Mouse (Mus musculus): Measurements from ENCODE around the gene Tmtc2. TPM values are rescaled to one million over a fixed set of nuclear protein-coding genes. Genes with fewer than 3 reads are reported as not detected.
A peak's percentile ranks its signal among the peaks of the same experiment; 100 is the strongest.
"Not testable (repeated sequence)": the region's sequence is repeated elsewhere in the genome, so short reads cannot be mapped to it uniquely, and the experiment has no call there.

The Tmtc2 gene
- total RNA-seq, 2 experiments from 2014 or later = 5.2 to 6.3 TPM

GRCm38 (mm10) chr10:105330327-105330726, 243.9 kb downstream of the Tmtc2 start:
- intact Hi-C loops (cut with DNase I) = no loop called here
- no peak for DNase-seq

GRCm38 (mm10) chr10:105323646-105324192, 250.5 kb downstream of the Tmtc2 start:
- no peak for DNase-seq
- intact Hi-C loops (cut with DNase I) = no loop called here

GRCm38 (mm10) chr10:105319299-105320057, 254.8 kb downstream of the Tmtc2 start:
- no peak for DNase-seq
- intact Hi-C loops (cut with DNase I) = no loop called here

- intact Hi-C loops (cut with DNase I) = no loop called here
- no peak for DNase-seq
Observed at GRCm38 (mm10) chr10:105318869-105319268, 255.4 kb downstream of the Tmtc2 start.

GRCm38 (mm10) chr10:105312986-105313385, 261.3 kb downstream of the Tmtc2 start:
- intact Hi-C loops (cut with DNase I) = no loop called here
- no peak for DNase-seq

- intact Hi-C loops (cut with DNase I) = no loop called here
- DNase-seq = no peak
Observed at GRCm38 (mm10) chr10:105297560-105297959, 276.7 kb downstream of the Tmtc2 start.

GRCm38 (mm10) chr10:105292961-105293360, 281.3 kb downstream of the Tmtc2 start:
- intact Hi-C loops (cut with DNase I) = no loop called here
- no peak for DNase-seq

- intact Hi-C loops (cut with DNase I) = no loop called here
- DNase-seq = no peak
Observed at GRCm38 (mm10) chr10:105288472-105288871, 285.8 kb downstream of the Tmtc2 start.

GRCm38 (mm10) chr10:105287575-105287974, 286.7 kb downstream of the Tmtc2 start:
- DNase-seq = no peak
- intact Hi-C loops (cut with DNase I) = no loop called here

GRCm38 (mm10) chr10:105287064-105287463, 287.2 kb downstream of the Tmtc2 start:
- no peak for DNase-seq

GRCm38 (mm10) chr10:105286221-105286620, 288.0 kb downstream of the Tmtc2 start:
- DNase-seq = no peak
- intact Hi-C loops (cut with DNase I) = no loop called here

More at GRCm38 (mm10) chr10:105287064-105287463, 287.2 kb downstream of the Tmtc2 start:
- intact Hi-C loops (cut with DNase I) = no loop called here

- DNase-seq = peak; percentile 37 to 60
- intact Hi-C loops (cut with DNase I) = no loop called here
Observed at GRCm38 (mm10) chr10:105284171-105284570, 290.1 kb downstream of the Tmtc2 start.

- intact Hi-C loops (cut with DNase I) = no loop called here
- DNase-seq = no peak
Observed at GRCm38 (mm10) chr10:105280933-105281332, 293.3 kb downstream of the Tmtc2 start.

- DNase-seq = no peak
- intact Hi-C loops (cut with DNase I) = no loop called here
Observed at GRCm38 (mm10) chr10:105260053-105260452, 314.2 kb downstream of the Tmtc2 start.

- intact Hi-C loops (cut with DNase I) = not testable (repeated sequence)
- DNase-seq = peak; percentile 36 to 59
Observed at GRCm38 (mm10) chr10:105238291-105238690, 336.0 kb downstream of the Tmtc2 start.

- no peak for DNase-seq
- intact Hi-C loops (cut with DNase I) = no loop called here
Observed at GRCm38 (mm10) chr10:105232864-105233263, 341.4 kb downstream of the Tmtc2 start.

- no peak for DNase-seq
- intact Hi-C loops (cut with DNase I) = no loop called here
Observed at GRCm38 (mm10) chr10:105230416-105230815, 343.8 kb downstream of the Tmtc2 start.

GRCm38 (mm10) chr10:105228623-105229022, 345.6 kb downstream of the Tmtc2 start:
- intact Hi-C loops (cut with DNase I) = no loop called here
- no peak for DNase-seq

- intact Hi-C loops (cut with DNase I) = no loop called here
- DNase-seq = no peak
Observed at GRCm38 (mm10) chr10:105227631-105228030, 346.6 kb downstream of the Tmtc2 start.

GRCm38 (mm10) chr10:105225714-105226113, 348.5 kb downstream of the Tmtc2 start:
- intact Hi-C loops (cut with DNase I) = no loop called here
- no peak for DNase-seq

GRCm38 (mm10) chr10:105222904-105223303, 351.3 kb downstream of the Tmtc2 start:
- intact Hi-C loops (cut with DNase I) = no loop called here
- no peak for DNase-seq

GRCm38 (mm10) chr10:105201491-105201890, 372.8 kb downstream of the Tmtc2 start:
- DNase-seq = no peak
- intact Hi-C loops (cut with DNase I) = no loop called here

All from heart, postnatal 10 days (tissue).